Mouse (Mus musculus): ENCODE measurements around the gene Itga6.

DNA sequence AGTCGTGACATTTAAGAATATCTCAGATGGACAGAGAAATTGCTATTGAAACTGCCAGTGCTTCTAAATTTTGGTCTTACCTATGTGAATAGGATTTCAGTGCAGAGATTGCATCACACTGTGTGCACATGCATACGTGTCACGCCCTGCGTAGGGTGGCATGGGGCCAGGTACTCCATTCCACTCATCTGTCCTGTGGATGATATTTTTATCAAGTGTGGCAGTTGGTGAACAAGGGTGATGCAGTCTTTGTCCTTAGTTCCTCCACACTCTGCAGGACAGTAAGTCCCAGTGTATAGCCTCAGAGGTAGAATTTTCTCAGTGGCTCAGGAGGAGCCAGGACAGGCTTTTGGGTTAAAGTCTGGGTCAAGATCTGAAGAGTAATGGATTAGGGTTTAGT, 90.8 kb downstream of the Itga6 start:
- TF ChIP-seq CTCF (IDR thresholded peaks at IDR 0.05; ENCODE audit: low read depth, low read length): no peak
- TF ChIP-seq POLR2A (IDR thresholded peaks at IDR 0.05; ENCODE audit: borderline replicate concordance, low read depth, low read length): no peak
